Mouse (Mus musculus) embryonic stem cell, embryonic (primary cell): Measurements from ENCODE around the gene Gprc5d.

Experiments used
- CTCF ChIA-PET, 4 experiments: fragments of 300-600 bp in 2 of 4; fragments of 350-600 bp in 2 of 4; sonication (Branson Sonifier 250); formaldehyde crosslinking; loops; one replicate each; lab custom pipeline; 2022; ENCODE audit warnings: inconsistent platforms in 2 of 4; lab: Charles Lee
- POLR2A ChIA-PET, 4 experiments: fragments of 300-600 bp in 2 of 4; fragments of 350-600 bp in 2 of 4; sonication (Branson Sonifier 250); formaldehyde crosslinking; loops; one replicate each; lab custom pipeline; 2022; ENCODE audit warnings: antibody characterized with exemption in 4 of 4, inconsistent platforms in 1 of 4; lab: Charles Lee

The Gprc5d gene

GRCm38 (mm10) chr6:135092798-135093470, 25.1 kb downstream of the Gprc5d start:
- CTCF ChIA-PET = no interaction called here
- POLR2A ChIA-PET = no interaction called here

DNA sequence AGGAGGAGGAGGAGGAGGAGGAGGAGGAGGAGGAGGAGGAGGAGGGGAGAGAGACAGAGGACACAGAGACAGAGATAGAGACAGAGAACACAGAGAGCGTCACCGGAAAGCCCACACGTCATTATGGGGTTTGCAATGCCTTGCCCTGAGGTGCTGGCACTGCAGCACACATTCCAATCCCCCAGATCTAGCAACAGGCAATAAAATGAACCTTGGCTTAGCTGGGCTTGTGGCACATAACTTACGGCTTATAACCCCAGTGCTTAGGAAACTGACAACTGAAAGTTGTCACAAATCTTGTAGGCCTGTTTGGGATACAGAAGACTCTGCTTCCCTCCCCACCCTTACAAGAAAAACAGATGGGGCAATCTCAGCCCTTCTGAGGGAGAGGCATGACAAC, 27.4 kb downstream of the Gprc5d start:
- ChIA-PET POLR2A (no interaction called here), CTCF (interaction anchor here in 1 of 4 experiments (0.6 kb wide), 1 partner anchor 24 kb away, joined by 8 read pairs; no protein-coding TSS in a partner anchor)

GRCm38 (mm10) chr6:135089786-135090185, 28.3 kb downstream of the Gprc5d start:
- POLR2A ChIA-PET = no interaction called here
- CTCF ChIA-PET = interaction anchor here in 3 of 4 experiments (0.7 to 2.3 kb wide), 4 partner anchors 10 to 147 kb away, joined by 3 to 11 read pairs (median 4); no protein-coding TSS in a partner anchor

DNA sequence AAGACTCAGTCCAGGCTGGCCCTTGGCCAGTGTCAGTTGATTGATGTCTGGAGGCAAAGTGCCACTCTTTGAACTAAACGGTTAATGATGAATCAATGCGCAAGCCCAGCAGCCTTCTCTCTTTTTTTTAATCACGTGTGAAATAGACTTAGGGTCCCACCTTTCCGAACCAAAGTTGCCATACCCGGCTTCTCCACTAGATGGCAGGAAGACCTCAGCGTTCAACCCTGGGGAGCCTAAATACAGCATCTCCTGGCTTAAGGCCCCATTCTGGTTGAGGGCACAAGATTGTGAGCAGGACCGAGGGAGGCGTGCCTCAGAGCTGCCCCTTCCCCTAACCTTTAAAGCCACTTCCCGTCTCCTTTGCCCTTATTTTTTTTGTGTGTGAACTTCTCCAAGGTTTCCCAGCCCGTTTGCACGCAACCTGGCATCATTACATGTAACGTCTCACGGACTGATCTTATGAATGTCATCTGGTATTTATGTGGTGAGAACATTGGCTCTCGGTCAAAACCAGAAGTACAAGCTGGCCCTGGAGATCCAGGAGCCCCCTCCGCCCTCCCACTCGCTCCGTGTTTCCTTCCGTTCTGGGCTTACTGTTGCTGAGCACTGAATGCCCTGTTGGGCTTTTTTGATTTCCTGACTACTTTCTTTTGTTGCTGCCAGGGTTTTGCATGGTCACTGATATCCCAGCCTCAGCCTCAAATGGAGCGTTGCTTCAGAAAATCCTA, 30.2 kb downstream of the Gprc5d start:
- ChIA-PET CTCF (interaction anchor here (0.5 to 3.1 kb wide), 16 partner anchors 54 to 312 kb away, joined by 3 to 11 read pairs (median 4); no protein-coding TSS in a partner anchor), POLR2A (interaction anchor here in 2 of 4 experiments (1.0 to 2.7 kb wide), 8 partner anchors 9 to 107 kb away, joined by 3 to 7 read pairs (median 4); partner anchors contain the start of gene Apold1 (in 1 of the 2))

- CTCF ChIA-PET = interaction anchor here (0.7 to 3.1 kb wide), 6 partner anchors 30 to 128 kb away, joined by 3 to 11 read pairs (median 6); partner anchors contain the start of gene Ddx47 (in 1 of the 4)
- POLR2A ChIA-PET = interaction anchor here in 2 of 4 experiments (0.9 to 1.6 kb wide), 10 partner anchors 12 to 125 kb away, joined by 3 to 5 read pairs (median 3); partner anchors contain the start of genes Apold1 (in 1 of the 2) and Ddx47 (in 1 of the 2)
Observed at GRCm38 (mm10) chr6:135085703-135086102, 32.4 kb downstream of the Gprc5d start.

GRCm38 (mm10) chr6:135083991-135084502, 34.0 kb downstream of the Gprc5d start:
- ChIA-PET POLR2A (interaction anchor here in 3 of 4 experiments (0.6 to 2.3 kb wide), 15 partner anchors 9 to 1318 kb away, joined by 3 to 9 read pairs (median 4); partner anchors contain the start of genes Cdkn1b (in 1 of the 3) and Gprc5a (in 1 of the 3)), CTCF (interaction anchor here in 3 of 4 experiments (0.6 to 2.3 kb wide), 9 partner anchors 58 to 442 kb away, joined by 3 to 7 read pairs (median 4); partner anchors contain the start of gene Ddx47 (in 2 of the 3))

DNA sequence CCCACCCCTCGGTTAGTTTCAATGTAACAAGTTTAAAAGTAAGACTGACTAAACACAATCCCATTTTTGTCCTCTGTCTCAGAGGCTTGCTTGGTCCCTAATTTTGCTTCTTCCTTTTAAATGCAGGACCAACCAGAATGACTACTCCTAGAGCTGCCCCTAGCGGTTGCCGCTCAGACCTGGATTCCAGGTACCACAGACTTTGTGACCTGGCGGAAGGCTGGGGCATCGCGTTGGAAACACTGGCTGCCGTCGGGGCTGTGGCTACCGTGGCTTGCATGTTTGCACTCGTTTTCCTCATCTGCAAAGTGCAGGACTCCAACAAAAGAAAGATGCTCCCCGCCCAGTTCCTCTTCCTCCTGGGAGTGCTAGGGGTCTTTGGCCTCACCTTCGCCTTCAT, 39.7 kb downstream of the Gprc5d start:
- ChIA-PET POLR2A (interaction anchor here in 3 of 4 experiments (0.9 to 4.0 kb wide), 13 partner anchors 9 to 97 kb away, joined by 3 to 20 read pairs (median 4); partner anchors contain the start of genes Gprc5a (in 2 of the 3) and Apold1 (in 1 of the 3)), CTCF (interaction anchor here in 3 of 4 experiments (0.6 to 2.1 kb wide), 10 partner anchors 9 to 69 kb away, joined by 3 to 18 read pairs (median 3); partner anchors contain the start of genes Ddx47 (in 1 of the 3) and Gprc5a (in 1 of the 3))

- ChIA-PET CTCF (interaction anchor here in 3 of 4 experiments (0.5 to 0.7 kb wide), 4 partner anchors 16 to 342 kb away, joined by 3 to 4 read pairs (median 3); no protein-coding TSS in a partner anchor), POLR2A (interaction anchor here in 3 of 4 experiments (0.7 to 1.8 kb wide), 7 partner anchors 34 to 428 kb away, joined by 3 to 5 read pairs (median 3); no protein-coding TSS in a partner anchor)
Observed at GRCm38 (mm10) chr6:135076202-135076601, 41.9 kb downstream of the Gprc5d start.

DNA sequence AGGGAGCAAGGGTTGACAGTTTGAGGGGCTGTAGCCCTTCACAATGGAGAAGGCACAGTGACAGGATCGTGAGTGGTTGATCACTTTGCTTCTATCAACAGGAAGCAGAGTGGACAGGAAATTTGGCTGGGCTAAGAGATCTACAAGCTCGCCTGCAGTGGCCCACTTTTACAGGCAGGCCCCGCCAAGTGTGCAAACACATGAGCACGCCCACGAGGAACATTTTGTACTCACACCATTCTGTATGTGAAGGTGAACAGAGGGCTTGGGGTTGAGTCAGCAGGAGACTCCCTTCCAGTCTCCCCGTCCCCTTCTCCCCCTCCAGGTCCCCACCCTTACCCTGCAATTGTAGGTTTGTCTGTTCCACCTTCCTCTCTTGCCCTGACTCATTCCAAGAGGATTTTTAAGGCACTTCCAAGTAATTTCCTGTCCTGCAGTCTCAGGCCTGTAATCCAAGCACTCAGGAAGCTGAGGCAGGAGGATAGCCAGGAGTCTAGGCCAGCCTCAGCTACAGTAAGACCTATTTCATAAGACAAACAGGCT, 43.6 kb downstream of the Gprc5d start:
- ChIA-PET POLR2A (interaction anchor here in 3 of 4 experiments (0.7 to 2.8 kb wide), 15 partner anchors 8 to 49 kb away, joined by 3 to 14 read pairs (median 4); partner anchors contain the start of gene Gprc5a (in 2 of the 3)), CTCF (interaction anchor here in 1 of 4 experiments (1.0 kb wide), 2 partner anchors 77 to 91 kb away, joined by 3 read pairs; no protein-coding TSS in a partner anchor)

DNA sequence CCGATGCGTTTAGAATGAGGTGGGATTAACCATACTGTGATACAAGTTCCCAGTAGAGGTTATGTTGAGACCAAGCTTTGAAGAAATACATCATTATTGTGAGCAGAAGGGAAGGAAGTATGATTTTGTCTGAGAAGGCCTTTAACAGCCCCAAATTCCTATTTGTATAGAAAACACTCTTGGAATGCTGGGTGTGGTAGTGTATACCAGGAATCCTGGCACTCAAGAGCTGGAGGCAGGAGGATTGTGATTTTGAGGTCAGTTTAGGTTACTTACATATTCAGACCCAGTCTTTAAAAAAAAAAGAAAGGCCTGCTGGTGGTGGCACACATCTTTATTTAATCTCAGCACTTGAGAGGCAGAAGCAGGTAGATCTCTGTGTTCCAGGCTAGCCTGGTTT, 47.7 kb downstream of the Gprc5d start:
- CTCF ChIA-PET = interaction anchor here in 3 of 4 experiments (0.6 to 1.6 kb wide), 3 partner anchors 8 to 44 kb away, joined by 3 to 4 read pairs (median 3); no protein-coding TSS in a partner anchor
- POLR2A ChIA-PET = interaction anchor here (0.6 to 3.6 kb wide), 26 partner anchors 9 to 151 kb away, joined by 3 to 38 read pairs (median 4); partner anchors contain the start of genes Cdkn1b (in 1 of the 4) and Ddx47 (in 1 of the 4)

GRCm38 (mm10) chr6:135069856-135070255, 48.2 kb downstream of the Gprc5d start:
- ChIA-PET CTCF (interaction anchor here in 1 of 4 experiments (1.5 kb wide), 1 partner anchor 9 kb away, joined by 4 read pairs; no protein-coding TSS in a partner anchor), POLR2A (interaction anchor here in 3 of 4 experiments (0.6 to 3.6 kb wide), 16 partner anchors 9 to 86 kb away, joined by 3 to 38 read pairs (median 4); no protein-coding TSS in a partner anchor)

DNA sequence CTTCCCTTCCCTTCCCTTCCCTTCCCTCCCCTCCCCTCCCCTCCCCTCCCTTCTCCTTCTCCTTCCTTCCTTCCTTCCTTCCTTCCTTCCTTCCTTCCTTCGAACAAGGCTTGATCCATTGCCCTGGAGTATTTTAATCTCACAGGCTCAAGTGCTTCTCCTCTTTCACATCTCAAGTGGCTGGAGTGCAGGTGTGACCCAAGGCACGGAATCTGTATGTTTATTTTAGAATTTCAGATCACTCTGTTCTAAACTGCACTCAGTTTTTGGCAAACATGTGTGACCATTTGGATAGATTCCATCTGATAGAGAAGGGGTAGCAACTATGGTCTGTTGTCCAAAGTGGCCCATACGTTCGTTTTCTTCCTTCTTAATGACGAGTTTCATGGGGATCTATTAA, 49.9 kb downstream of the Gprc5d start:
- ChIA-PET POLR2A (interaction anchor here in 3 of 4 experiments (0.8 to 6.3 kb wide), 5 partner anchors 26 to 165 kb away, joined by 3 to 59 read pairs (median 3); no protein-coding TSS in a partner anchor), CTCF (no interaction called here)

DNA sequence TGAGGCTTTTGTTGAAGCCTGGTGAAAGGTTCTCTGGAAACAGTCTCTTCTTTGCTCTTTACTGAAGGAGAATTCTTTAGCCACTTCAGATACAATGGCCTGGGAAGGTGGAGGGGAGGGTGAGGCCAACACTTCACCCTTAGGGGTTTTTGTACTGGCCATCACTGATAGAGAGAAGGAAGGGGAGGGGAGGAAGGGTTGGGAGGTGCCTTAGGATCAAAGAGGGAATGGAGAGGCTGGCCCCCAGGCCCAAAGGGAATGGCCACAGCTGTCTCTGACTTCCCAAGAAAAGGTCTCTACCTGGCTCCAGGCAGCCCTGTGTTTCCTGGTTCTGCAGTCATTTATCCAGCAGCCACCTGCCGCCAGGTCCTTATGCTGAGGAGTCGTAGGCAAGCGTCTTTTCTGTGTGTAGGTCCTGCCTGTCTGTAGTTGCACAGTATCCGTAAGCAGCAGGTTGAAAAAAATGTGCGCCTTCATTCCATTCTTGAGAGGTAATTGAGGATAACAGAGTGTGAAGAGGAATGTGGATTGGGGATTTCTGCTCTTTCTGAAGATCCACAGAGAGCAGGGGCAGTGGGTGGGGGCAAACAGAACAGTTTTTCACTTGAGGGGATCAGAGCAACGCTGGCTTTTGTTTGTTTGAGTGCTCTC, 51.2 kb downstream of the Gprc5d start:
- ChIA-PET POLR2A (interaction anchor here (0.6 to 6.3 kb wide), 4 partner anchors 25 to 184 kb away, joined by 3 to 59 read pairs (median 20); no protein-coding TSS in a partner anchor), CTCF (interaction anchor here in 1 of 4 experiments (0.9 kb wide), 1 partner anchor 86 kb away, joined by 3 read pairs; the partner anchor contains the start of gene Apold1)

DNA sequence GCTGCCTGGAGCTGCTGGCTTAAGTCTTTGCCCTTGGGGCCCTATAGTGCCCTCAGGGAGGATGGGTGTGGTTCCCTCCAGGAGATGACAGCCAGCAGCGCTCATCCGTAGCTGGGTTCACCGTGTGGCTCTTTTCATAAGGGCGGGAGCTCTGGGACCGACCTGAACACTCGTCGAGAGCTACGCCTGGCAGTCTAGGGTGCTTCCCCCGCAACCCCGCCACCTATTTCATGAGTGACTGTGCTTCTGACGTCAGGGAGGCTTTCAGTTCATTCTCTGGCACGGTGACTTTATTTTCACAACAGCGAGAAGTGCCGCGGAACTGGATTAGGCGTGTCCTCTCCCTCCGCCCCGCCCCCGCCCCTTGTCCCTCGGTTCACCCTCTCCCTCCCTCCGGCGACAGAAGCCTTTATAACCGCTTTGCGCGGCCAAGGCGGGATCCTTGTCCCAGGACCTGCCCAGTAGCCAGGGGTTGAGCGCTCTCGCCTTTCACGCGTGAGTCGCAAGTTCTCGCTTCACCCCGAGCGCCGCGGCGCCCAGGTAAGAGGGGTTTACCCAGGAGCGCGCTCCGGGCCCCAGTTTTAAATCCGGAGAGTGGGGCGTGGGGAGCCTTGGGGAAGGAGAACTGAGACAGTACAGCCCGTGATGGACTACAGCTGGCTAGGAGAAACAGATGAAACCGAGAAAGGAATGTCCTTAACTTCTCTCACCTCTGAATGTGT, 52.7 kb downstream of the Gprc5d start, which contains the start of gene Gprc5a:
Gprc5a (plus strand) TSS at position 416 of the 722 bp plus-strand sequence.
- POLR2A ChIA-PET = interaction anchor here (0.6 to 6.3 kb wide), 25 partner anchors 9 to 204 kb away, joined by 3 to 59 read pairs (median 5); partner anchors contain the start of gene Cdkn1b (in 1 of the 4)

GRCm38 (mm10) chr6:135064621-135065020, 53.5 kb downstream of the Gprc5d start:
- ChIA-PET CTCF (interaction anchor here in 1 of 4 experiments (0.9 kb wide), 1 partner anchor 14 kb away, joined by 4 read pairs; no protein-coding TSS in a partner anchor), POLR2A (interaction anchor here (0.6 to 6.3 kb wide), 23 partner anchors 9 to 205 kb away, joined by 3 to 59 read pairs (median 5); no protein-coding TSS in a partner anchor)

More for the DNA sequence above, 52.7 kb downstream of the Gprc5d start, which contains the start of gene Gprc5a:
- CTCF ChIA-PET = interaction anchor here in 2 of 4 experiments (0.5 to 0.9 kb wide), 3 partner anchors 13 to 118 kb away, joined by 3 to 4 read pairs (median 3); no protein-coding TSS in a partner anchor
